Mouse (Mus musculus) urinary bladder, postnatal 14 days (tissue): ENCODE results near the gene Fads3.
A peak's percentile ranks its signal among the peaks of the same experiment; 100 is the strongest.

Source experiments
- DNase-seq: peaks from one replicate; pipeline ENCODE4 v3.0.0; 2021; ENCODE audit warnings: low spot score

Fads3 gene

DNA sequence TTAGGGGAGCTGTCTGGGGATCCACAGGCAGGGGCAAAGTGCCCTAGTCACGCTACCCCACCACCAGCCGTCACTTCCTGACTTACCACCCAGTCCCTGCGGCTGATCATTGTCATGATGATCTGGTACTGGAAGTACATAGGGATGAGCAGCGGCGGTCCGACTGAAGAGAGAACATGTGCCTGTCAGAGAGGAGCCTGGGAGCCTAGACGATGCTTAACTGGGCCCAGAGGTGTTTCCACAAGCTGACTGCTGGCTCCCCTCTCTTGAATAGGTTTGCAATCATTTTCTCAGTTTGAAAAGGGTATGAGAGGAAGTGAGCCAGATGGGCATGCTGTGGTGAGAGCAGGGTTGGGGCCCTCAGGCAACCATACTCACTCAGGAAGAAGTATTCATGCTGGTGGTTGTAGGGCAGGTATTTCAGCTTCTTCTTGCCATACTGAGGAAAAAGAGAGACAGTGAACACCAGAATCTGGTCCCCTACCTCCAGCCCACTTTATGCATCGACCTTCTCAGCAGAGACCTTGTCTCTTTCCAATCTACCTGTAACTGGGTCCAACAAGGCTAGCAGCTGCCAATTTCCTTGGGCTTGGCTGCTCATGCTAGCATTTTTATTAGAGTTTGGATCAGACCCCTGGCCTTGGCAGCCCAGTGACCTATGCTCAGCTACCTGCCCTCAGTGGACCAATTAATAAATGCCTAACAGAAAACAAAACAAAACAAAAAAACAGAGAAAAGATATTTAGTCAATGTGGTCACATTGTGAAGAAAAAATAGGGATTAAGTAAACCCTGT lies 29.0 kb downstream of the Fads3 start:
- DNase-seq = no peak

DNA sequence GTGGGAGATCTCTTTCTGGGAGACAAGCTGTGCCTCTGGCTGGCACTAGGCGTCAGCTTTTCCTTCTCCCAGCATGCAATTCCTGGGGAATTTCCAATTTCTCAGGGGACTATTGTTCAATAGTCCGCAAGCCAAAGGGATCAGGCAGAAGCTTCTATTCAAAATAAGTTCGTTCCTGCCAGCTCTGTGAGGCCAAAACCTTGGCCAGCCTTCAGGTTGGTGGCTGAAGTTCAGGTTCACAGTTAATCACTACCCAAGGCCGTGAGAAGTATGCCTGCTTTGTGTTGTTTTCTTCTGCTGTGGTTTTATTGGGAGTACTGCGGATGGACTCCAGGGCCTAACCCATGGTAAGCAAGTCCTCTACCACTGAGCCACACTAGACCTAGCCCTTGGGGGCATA lies 29.8 kb downstream of the Fads3 start:
- no peak for DNase-seq

DNA sequence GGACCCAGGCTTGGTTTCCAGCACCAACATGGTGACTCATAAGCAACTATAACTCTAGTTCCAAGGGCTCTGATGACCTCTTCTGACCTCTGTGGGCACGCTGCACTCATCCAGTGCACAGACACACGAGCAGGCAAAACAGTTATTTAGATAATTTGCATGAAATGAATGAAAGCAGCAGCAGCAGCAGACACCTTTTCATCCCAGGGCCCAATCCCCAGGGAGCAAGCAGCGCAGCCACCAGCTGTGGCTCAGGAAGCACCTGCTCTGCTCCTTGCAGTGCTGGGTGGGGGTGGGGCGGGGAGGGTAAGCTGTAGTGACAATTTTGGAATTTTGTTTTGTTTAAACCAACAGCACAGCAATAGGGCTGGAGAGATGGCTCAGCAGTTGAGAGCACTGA lies 30.5 kb downstream of the Fads3 start:
- DNase-seq = no peak

DNA sequence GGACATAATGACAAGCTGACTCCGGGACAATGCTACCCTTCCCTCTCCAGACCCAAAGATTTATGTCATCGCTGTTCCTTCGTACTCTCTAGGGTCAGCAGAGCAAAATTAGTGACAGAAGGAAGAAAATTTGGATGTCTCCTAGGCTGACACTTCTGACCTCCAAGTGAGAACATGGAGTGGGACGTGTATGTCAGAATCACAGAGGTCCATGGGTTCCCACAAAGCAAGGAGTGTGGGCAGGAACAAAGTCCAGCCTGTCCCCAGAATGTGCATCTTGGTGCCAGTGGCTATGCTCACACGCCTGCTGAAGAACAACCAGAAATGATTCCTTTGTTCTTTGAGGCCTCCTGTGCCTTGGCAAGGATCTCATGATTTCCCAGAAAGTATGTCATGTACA lies 31.8 kb downstream of the Fads3 start:
- DNase-seq = no peak

DNA sequence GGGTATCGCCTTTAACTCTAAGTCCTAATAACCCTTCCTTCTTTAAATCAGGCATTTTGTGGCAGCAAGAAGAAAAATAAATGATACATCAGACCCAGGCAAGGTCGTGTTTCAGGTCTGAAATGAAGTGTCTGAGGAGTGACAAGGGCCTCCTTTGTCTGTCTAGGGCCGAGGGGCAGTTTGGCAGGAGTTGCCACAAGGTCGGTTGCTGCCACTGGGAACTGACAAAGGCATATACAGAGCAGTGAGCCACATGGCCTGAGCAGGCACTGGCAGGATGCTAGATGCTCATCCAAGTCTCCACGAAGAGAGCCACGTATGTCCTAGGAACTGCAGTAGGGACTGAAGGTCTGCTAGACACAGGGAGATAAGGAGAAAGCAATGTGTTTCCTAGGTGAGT lies 37.0 kb downstream of the Fads3 start:
- no peak for DNase-seq

DNA sequence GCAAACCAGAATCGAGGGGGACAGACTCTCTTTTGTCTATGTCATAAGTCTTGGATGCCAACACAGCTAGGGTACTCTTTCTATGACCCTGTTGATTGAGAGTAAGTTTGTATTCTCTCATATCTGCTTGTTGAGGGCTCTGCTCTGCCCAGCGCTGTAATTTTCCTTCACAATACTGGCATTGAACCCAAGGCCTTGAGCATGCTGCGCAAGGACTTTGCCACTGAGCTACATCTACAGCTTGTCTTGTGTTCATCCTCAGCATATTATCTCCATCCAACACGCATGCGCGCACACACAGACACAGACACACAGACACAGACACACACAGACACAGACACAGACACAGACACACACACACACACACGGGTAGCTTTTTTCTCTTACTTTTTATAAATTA lies 39.0 kb downstream of the Fads3 start:
- DNase-seq = no peak

DNA sequence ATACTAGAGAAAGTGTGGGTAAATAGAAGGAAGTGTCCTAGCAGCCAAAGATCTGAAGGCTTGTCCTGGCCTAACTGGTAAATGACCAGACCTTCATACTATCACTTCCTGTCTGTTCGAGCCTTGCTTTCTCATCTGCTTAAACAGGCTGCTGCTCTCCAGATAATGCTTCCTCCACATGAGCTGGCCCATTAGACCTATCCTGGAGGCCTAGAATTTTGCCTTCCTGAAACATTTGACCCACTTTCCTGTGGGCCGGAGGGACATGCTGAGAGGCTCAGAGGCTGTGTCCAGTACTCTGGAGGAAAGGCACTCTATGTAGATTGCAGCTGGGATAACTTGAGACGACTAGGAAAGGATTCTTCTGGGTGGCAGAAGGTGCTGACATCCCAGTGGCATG lies 40.7 kb downstream of the Fads3 start:
- DNase-seq = no peak

DNA sequence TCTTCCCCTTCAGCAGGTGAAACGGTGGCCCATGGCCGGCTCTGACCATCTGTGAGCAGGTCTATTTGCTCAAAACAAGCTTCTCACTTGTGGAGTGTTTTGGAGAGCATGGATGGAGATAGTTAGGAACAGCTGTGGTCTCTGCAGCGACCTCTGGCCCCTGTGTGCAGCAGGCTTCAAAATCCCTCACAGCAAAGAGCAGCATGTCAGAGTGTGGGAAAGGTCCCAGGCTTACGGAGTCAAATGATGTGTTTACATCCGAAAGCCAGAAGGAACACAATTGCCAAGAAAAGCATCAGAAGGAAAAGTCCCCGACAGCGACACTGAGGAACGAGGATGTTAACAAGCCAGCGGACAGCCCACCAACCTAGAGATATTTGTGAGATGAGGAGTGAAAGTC lies 44.1 kb downstream of the Fads3 start:
- DNase-seq = no peak

DNA sequence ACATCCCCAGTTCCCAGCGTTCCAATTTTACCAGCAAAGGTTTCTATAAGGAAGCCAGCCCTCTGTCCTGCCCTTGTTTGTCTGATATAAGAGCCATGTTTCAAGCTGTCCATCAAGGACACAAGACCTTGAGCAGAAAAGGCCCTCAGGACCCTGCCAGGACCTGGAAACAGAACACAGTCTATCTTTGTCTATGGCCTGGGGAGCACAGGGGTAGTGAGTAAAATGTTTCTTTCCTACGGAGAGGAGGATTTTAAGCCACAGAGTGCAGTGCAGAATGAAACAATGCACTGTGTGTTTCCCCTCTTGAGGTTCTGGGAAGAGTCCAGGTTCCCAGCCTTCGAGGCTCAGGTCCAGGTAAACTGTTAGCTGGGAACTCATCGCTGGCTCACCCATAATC lies 45.6 kb downstream of the Fads3 start:
- DNase-seq = no peak

DNA sequence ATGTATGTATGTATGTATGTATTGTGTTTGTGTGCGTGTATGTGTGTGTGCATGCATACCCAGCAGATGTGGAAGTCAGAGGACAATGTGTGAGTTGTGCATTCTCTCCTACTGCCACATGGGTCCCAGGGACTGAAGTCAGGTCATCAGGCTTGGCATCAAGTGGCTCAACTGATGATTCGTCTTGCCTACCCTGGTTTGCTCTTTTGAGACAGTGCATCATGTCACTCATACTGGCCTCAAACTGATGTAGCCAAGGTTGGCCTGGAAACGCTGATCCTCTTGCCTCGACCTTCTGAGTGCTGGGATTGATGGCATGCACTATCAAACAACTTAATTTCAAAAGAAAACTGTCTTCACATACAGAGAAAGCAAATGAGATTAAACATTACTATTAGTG lies 52.5 kb downstream of the Fads3 start:
- no peak for DNase-seq

DNA sequence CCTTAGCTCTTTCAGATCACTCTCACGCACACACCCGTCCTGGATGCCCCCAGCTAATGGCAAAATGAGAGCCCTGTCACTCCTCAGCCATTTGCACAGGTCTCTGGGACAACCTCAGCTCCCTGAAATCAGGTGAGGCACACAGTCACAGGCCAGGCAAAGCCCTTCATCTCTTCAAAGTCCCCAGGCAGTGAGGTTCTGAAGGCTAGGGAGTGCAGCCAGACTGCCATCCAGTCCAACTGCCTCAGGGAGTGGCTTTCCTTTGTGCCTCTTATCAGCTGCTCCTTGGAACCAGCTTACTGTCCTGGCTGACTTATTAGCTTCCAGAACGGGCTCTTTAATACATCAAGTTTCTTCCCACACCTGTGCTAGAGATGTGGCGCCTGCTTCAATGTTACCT lies 53.3 kb downstream of the Fads3 start:
- no peak for DNase-seq

DNA sequence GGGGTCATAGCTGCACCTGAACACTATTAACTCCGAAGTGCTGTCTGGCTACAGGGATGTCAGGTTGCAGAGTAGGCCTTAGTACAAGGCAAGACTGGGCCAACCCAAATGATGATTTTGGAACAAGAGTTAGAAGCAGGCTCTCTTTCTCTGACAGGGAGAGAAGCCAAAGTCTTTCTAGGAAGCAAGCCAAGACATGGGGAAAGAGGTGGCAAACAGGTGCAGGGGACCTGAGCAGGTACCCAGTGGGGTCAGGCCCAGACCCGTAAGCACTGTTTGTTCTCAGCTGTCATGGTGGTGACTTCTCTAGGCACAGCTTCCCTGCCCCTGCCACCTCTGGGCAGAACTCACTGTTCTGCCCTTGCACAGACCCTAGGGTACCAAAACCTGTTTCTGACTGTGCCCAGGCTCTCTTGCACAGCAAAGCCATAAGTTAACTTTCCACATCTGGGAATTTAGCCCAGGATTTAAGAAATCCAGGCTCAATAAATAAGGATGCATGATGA lies 55.1 kb downstream of the Fads3 start:
- DNase-seq = no peak

DNA sequence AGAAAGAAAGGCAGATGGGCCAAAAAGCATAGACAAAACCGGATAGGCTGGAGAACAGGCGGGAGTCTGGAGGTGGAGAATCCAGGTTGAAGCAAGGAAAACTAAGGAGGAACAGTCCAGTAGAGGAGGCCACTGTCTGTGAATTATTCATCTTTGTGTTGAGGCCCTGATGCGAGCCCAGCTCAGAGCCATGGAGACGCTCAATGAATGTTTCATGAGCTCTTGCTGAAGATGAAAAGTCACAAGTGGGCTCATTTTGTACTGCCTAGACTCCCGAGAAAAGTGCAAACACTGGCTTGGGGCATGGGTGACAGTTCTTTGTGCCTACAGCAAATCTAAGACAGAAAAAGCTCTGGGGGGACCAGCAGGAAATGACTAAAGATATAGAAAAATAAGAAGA lies 56.5 kb downstream of the Fads3 start:
- DNase-seq = no peak

DNA sequence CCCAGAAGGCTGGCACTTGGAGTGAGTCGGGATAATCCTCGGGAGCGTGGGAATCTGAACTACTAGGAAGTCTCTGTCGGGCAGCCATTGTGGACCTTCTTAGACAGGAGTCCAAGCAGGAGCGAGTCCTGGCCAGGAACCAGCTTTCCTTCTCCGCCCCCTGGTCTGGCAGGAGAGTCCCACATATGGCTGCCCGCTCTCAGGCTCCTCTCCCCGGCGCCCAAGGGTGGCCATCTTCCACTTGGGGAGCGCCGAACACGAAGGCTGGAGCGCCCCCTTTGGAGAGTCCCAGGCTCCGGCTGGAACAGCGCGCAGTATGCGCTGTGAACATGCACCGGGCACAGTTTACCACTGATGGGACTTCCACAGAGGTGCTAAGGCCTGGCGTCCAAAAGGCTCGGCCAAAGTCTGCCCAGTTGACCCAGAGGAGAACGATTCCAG lies 59.3 kb downstream of the Fads3 start:
- DNase-seq = peak; percentile 89

DNA sequence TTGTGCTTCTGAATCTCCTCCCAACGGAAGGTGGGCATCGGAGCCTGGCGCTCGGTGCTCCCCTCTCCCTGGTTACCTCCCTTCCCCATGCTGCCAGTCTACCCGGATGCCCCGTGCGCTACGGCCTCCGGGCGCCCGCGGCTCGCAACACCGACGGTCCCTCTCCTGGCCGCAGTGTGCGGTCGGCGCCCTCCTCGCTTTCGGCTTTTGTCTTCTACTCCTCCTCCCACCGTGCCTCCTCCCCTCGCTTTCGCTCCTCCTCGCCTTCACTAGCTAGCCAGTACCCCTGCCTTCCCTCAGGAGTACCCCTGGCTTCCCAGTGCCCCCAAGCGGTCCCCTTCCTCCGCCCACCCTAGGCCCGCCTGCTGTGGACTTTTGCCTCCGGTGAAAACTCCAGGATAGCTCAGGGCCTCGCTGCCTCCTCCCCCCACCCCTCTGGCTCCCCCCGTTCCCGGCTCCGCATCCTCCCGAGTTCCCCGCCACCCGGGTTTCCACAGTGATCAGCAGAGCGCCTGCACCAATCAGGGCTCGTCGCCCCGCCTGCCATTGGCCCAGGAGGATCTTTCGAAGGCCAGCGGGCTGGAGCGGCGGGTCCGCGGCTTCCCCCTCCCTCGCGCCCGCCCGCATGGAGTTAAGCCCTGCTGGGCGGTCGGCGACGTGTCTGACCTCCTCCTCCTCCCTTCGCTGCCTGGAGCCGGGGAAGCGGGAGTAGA lies 60.1 kb downstream of the Fads3 start, which contains the start of gene Fads2:
Gene Fads2 (minus strand): TSS at position 406 of the 713 bp plus-strand sequence.
- DNase-seq = peak; percentile 93

DNA sequence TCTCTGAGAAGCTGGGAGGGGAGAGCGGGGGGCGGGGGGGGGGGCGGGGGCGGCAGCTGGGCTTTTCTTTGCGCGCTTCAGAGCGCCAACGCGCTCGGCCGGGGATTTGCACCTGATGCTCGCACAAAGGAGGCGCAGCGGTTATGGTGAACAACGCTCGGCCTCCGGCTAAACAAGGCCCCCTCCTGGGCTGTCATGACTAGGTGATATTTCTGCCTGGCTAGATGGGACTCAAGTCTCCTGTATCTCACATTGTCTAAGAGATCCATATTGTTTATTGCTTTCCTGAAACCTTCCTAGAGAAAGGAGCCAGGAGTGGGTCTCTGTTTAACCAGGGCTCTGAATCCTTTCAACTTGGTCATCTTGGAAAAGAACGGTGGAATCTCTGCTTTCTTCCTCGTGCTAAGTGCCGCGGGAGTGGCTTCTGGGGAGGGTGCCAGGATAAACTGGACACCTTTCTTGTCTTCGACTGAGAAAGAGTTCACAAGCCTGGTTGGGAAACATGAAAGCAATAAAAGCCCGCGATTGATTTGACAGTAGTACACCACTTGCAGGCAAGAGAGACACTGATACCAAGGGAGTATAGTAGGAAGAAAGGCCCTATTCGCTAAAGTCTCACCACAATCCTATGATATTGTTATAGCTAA lies 60.8 kb downstream of the Fads3 start:
- peak; percentile 43 for DNase-seq

DNA sequence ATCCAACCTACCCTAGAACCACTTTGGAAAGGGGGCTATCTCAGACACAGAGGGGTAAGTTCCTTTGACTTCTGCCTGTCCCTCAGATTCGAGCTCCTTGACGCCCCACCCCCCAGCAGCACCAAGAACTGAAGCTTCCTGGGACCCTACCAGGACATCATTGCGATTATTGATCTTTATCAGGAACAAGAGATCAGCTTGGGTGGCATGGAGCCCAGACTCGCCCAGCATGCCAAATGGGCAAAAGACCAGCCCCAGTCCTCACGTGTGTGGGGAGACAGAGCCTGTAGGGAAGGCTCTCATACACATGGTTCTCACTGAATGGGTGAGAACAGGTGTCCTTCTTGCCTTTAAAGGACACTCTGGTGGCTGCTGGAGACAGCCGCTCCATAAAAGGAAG lies 62.9 kb downstream of the Fads3 start:
- peak; percentile 66 for DNase-seq

DNA sequence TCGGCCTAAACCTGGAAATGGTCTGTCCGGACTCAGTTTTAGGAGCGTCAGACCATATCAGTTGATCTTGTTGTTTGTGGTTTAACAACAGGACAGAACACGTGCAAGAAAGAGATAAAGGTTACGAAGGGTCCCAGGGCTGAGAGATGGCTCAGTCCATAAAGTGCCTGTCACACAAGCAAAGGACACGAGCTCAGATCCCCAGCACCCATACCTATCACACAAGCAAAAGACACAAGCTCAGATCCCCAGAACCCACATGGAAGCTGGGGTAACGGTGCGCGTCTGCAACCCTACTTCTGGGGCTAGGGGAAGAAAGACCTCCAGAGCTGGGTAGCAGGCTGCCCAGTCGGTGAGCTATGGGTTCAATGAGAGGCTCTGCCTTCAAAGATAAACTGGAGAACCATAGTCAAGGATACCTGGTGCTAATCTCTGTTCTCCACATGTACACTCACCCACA lies 63.7 kb downstream of the Fads3 start:
- no peak for DNase-seq

DNA sequence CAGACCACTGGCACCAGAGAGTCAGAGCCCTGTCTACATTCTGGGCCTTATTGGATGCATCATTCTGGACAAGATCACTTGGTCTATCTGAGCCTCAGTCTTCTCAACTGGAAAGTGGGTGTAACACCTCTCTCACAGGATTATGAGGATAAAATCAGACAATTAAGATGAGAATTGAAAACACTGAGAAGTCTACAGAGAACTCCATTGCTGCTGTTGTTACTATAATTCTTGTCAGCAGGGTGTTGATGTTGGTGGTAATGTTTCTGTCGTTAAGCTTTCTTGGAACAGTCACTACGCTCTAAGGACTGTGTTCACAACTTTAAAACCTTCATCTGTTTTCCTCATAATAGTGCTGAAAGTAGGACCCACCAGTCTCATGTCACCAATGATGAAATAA lies 65.3 kb downstream of the Fads3 start:
- DNase-seq = no peak

DNA sequence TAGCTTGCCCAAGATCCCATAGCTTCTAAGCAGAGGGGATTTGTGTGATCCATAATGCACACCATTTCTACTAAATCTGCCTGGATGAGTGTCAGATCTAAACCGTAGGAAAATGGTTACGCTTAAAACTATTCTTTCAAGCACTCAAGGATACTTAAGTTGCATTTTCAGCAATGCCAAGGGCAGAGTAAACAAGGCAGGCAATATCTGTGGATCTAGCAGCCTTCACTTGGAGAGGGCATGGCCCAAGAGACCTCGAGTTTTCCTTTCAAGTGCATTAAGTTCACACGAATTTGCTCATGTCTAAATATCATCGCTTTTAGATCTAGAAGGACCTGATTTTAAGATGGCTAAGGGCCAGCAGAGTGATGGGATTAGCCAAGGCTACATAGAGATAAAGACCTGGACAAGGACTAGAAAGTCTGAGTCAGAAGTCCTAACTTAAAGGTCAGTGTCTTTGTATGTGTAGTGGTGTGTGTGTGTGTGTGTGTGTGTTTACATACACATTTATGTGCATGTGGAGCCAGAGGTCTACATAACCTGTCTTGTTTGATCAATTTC lies 65.8 kb downstream of the Fads3 start:
- DNase-seq = no peak

DNA sequence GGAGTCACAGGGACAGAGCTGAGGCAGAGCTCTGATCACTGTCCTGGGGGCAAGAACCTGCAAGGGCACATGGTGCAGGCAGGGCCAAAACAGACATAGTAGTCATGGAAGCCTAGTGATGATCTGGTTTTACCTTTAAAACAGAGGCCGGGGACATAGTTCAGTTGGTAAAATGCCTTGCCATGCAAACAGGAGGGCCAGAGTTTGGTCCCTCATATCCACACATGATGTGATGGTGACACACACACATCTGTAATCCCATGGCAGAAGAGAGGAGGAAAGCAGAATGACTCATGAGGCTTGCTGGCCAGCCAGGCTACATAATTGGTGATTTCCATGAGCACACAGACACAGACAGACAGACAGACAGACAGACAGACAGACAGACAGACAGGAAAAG lies 66.8 kb downstream of the Fads3 start:
- DNase-seq = no peak

DNA sequence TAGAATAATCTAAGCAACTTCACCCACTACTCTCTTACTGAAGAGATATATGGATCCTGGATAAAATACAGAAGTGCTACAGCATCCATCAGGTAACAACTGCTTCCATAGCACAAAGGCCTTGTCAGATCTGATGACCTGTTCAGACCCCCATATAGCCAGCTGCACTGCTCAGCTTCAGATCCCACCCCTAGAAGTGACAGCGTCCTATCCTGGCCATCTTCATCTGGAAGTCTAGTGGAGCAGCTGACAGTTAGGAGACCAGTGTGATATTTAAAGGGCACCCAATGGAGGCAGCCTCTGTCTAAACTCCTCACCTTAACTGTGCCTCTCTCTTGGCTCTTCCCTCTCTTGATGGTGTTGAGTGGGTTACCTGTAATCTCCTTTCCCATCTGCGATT lies 67.3 kb downstream of the Fads3 start:
- DNase-seq = no peak
